Mouse (Mus musculus): Measurements from ENCODE around the gene Dlx6.

GRCm38 (mm10) chr6:6862611-6863010, 523 bp upstream of the Dlx6 start:
- no peak for TF ChIP-seq POLR2A (IDR thresholded peaks at IDR 0.05; ENCODE audit: extremely low read depth, insufficient read depth, low read length)
- TF ChIP-seq CTCF (IDR thresholded peaks at IDR 0.05; ENCODE audit: low read depth, low read length), result no peak

Measured in liver, adult 2 months (tissue).